Mouse (Mus musculus) kidney, embryonic 14.5 days (tissue): ENCODE results near the gene Mrc2. TPM values are rescaled to one million over a fixed set of nuclear protein-coding genes. Genes with fewer than 3 reads are reported as not detected.

Experiments used
- ATAC-seq: fragments of 200-750 bp; cut with Nextera tagmentation; 2 replicates; pipeline ENCODE4 v1.8.0; 2017; ENCODE audit warnings: moderate number of reproducible peaks, mild to moderate bottlenecking, moderate TSS enrichment, moderate library complexity; ENCODE audit not compliant: low FRiP score, low TSS enrichment
- H3K27ac ChIP-seq: fragments of 300-500 bp; sonication (generic); 2 replicates; pipeline ENCODE4 v1.5.1; 2014; ENCODE audit warnings: low read depth, mild to moderate bottlenecking, low read length, moderate library complexity, mixed read lengths
- H3K27me3 ChIP-seq: fragments of 300-500 bp; sonication (generic); 2 replicates; pipeline ENCODE4 v1.6.1; 2014; ENCODE audit warnings: mild to moderate bottlenecking, low read length; ENCODE audit not compliant: control insufficient read depth, insufficient read depth
- H3K36me3 ChIP-seq: fragments of 300-500 bp; sonication (generic); 2 replicates; pipeline ENCODE4 v1.6.1; 2014; ENCODE audit warnings: low read length, mixed read lengths; ENCODE audit not compliant: control insufficient read depth, insufficient read depth
- H3K4me1 ChIP-seq: fragments of 300-500 bp; sonication (generic); 2 replicates; pipeline ENCODE4 v1.6.1; 2014; ENCODE audit warnings: low read length, mixed read lengths; ENCODE audit not compliant: control insufficient read depth, insufficient read depth
- H3K4me2 ChIP-seq: fragments of 300-500 bp; sonication (generic); replicated peaks from 2 replicates; pipeline ENCODE4 v1.6.1; 2014; ENCODE audit warnings: low read depth, mild to moderate bottlenecking, low read length
- H3K4me3 ChIP-seq: fragments of 300-500 bp; sonication (generic); 2 replicates; pipeline ENCODE4 v1.5.1; 2014; ENCODE audit warnings: mild to moderate bottlenecking, low read length
- H3K9ac ChIP-seq: fragments of 300-500 bp; sonication (generic); 2 replicates; pipeline ENCODE4 v1.6.1; 2014; ENCODE audit warnings: low read depth, mild to moderate bottlenecking, low read length, moderate library complexity
- H3K9me3 ChIP-seq: fragments of 300-500 bp; sonication (generic); 2 replicates; pipeline ENCODE4 v1.6.1; 2016; ENCODE audit warnings: low read length; ENCODE audit not compliant: control insufficient read depth
- WGBS: fragments of 180-500 bp; shearing (Covaris S2); extraction: QIAGEN DNeasy Blood & Tissue Kit; methylation state at CpG from one replicate; pipeline ENCODE4 v1.1.7; 2014; 5-methylcytosine and 5-hydroxymethylcytosine counted together
- polyA plus RNA-seq: library from polyadenylated mRNA; unstranded; fragments of >200 nt; fragmentation: Nextera tagmentation; extraction: Ambion mirVana; gene quantifications from 2 replicates; pipeline ENCODE4 v1.2.1, GENCODE M21; 2014

Gene Mrc2
- polyA plus RNA-seq, 1 experiment from 2014 or later: 11.5 TPM

GRCm38 (mm10) chr11:105352152-105352551, 59.7 kb downstream of the Mrc2 start:
- Histone ChIP-seq H3K27ac (no peak overlapping the region), H3K9me3 (no peaks in the 10 kb centered on the region), H3K4me3 (no peak overlapping the region), H3K4me1 (peaks cover 19% of the 10 kb centered on the region), H3K9ac (no peak overlapping the region), H3K27me3 (no peaks in the 10 kb centered on the region), H3K4me2 (no peak overlapping the region), H3K36me3 (peaks cover 23% of the 10 kb centered on the region; the same call in 1 of the 2 replicates)
- WGBS: 49% methylated on average over 8 of the region's 8 CpGs
- ATAC-seq: no peak

- ATAC-seq: no peak
- Histone ChIP-seq H3K9me3 (no peaks in the 10 kb centered on the region), H3K4me3 (no peak overlapping the region), H3K9ac (no peak overlapping the region), H3K4me2 (no peak overlapping the region), H3K4me1 (peaks cover 19% of the 10 kb centered on the region), H3K27ac (no peak overlapping the region), H3K27me3 (no peaks in the 10 kb centered on the region), H3K36me3 (peaks cover 15% of the 10 kb centered on the region; the same call in 1 of the 2 replicates)
- WGBS: 53% methylated on average over 9 of the region's 9 CpGs
Measured at GRCm38 (mm10) chr11:105352954-105353890, 60.8 kb downstream of the Mrc2 start.

GRCm38 (mm10) chr11:105353891-105354280, 61.4 kb downstream of the Mrc2 start:
- Histone ChIP-seq H3K4me2 (no peak overlapping the region), H3K27ac (no peak overlapping the region), H3K9ac (no peak overlapping the region), H3K9me3 (no peaks in the 10 kb centered on the region), H3K4me3 (no peak overlapping the region), H3K27me3 (no peaks in the 10 kb centered on the region), H3K36me3 (peaks cover 8% of the 10 kb centered on the region; the same call in 1 of the 2 replicates), H3K4me1 (peaks cover 19% of the 10 kb centered on the region)
- WGBS: 82% methylated on average over 4 of the region's 4 CpGs
- ATAC-seq: no peak

- Histone ChIP-seq H3K9ac (no peak overlapping the region), H3K4me3 (no peak overlapping the region), H3K4me1 (peaks cover 19% of the 10 kb centered on the region), H3K27me3 (no peaks in the 10 kb centered on the region), H3K4me2 (no peak overlapping the region), H3K27ac (no peak overlapping the region; the same call in 1 of the 2 replicates), H3K36me3 (no peaks in the 10 kb centered on the region), H3K9me3 (no peaks in the 10 kb centered on the region)
- ATAC-seq: no peak
- 45% methylated on average over 7 of the region's 7 CpGs for WGBS
Measured at GRCm38 (mm10) chr11:105356301-105356700, 63.9 kb downstream of the Mrc2 start.

GRCm38 (mm10) chr11:105362041-105362765, 69.8 kb downstream of the Mrc2 start:
- no peak overlapping the region for H3K4me2 ChIP-seq
- ATAC-seq: no peak
- peaks cover 3% of the 10 kb centered on the region; the same call in 1 of the 2 replicates for H3K4me1 ChIP-seq
- H3K36me3 ChIP-seq: no peaks in the 10 kb centered on the region
- no peak overlapping the region for H3K27ac ChIP-seq
- no peaks in the 10 kb centered on the region for H3K9me3 ChIP-seq
- WGBS: 84% methylated on average over 4 of the region's 4 CpGs
- H3K4me3 ChIP-seq: no peak overlapping the region
- H3K27me3 ChIP-seq: no peaks in the 10 kb centered on the region
- H3K9ac ChIP-seq: no peak overlapping the region

GRCm38 (mm10) chr11:105362946-105363597, 70.6 kb downstream of the Mrc2 start:
- H3K9me3 ChIP-seq: no peaks in the 10 kb centered on the region
- H3K4me2 ChIP-seq: peak overlapping the region; percentile 69
- peaks cover 3% of the 10 kb centered on the region; the same call in 1 of the 2 replicates for H3K4me1 ChIP-seq
- peak overlapping the region; percentile 51 for H3K9ac ChIP-seq
- no peak overlapping the region for H3K27ac ChIP-seq
- WGBS: 1% methylated on average over 40 of the region's 40 CpGs
- H3K4me3 ChIP-seq: peak overlapping the region; percentile 43
- H3K27me3 ChIP-seq: no peaks in the 10 kb centered on the region
- peak; percentile 84 for ATAC-seq
- no peaks in the 10 kb centered on the region for H3K36me3 ChIP-seq

- H3K27me3 ChIP-seq: no peaks in the 10 kb centered on the region
- H3K4me1 ChIP-seq: peaks cover 3% of the 10 kb centered on the region; the same call in 1 of the 2 replicates
- peak overlapping the region; percentile 43 for H3K4me3 ChIP-seq
- H3K4me2 ChIP-seq: peak overlapping the region; percentile 69
- ATAC-seq: no peak
- WGBS: 33% methylated on average over 12 of the region's 12 CpGs
- no peaks in the 10 kb centered on the region for H3K36me3 ChIP-seq
- no peaks in the 10 kb centered on the region for H3K9me3 ChIP-seq
- H3K27ac ChIP-seq: no peak overlapping the region
- H3K9ac ChIP-seq: peak overlapping the region; percentile 38; the same call in 1 of the 2 replicates
Measured at GRCm38 (mm10) chr11:105363598-105364385, 71.3 kb downstream of the Mrc2 start.
